Mouse (Mus musculus) layer of hippocampus, adult 18-20 months (tissue): ENCODE results near the gene Ltbp4. TPM values are rescaled to one million over a fixed set of nuclear protein-coding genes. Genes with fewer than 3 reads are reported as not detected.

Experiments used
- DNase-seq, 2 experiments: peaks; one replicate each; pipeline ENCODE4 v3.0.0; 2022; ENCODE audit warnings: low spot score in 2 of 2
- total RNA-seq, 2 experiments: library from RNA; stranded (reverse); gene quantifications; 2 replicates each; pipeline ENCODE4 v1.2.3; 2021

Ltbp4 gene
- total RNA-seq, 2 experiments from 2014 or later, result 43.9 to 47.5 TPM

DNA sequence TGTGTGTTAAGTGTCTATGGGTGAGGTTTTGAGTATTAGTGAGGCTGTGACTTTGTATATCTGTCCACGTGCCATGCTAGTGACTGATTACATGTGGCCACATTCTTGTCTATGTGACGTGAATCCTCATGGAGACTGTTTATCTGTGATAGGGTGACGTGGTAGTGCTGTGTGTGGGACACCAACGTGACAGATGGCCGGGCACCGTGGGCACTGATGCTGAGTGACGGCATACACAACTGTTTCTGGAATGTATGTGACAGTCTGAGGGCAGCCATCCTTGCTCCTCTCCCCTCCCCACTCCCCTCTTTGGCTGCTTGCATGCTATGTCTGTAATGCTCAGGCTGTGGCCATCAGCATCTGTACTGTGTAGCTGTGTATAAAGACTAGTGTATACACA lies 76.6 kb downstream of the Ltbp4 start:
- peak in 1 of 2 experiments; percentile 67 for DNase-seq

- DNase-seq, result no peak
Measured at GRCm38 (mm10) chr7:27259771-27260170, 77.7 kb downstream of the Ltbp4 start.

DNA sequence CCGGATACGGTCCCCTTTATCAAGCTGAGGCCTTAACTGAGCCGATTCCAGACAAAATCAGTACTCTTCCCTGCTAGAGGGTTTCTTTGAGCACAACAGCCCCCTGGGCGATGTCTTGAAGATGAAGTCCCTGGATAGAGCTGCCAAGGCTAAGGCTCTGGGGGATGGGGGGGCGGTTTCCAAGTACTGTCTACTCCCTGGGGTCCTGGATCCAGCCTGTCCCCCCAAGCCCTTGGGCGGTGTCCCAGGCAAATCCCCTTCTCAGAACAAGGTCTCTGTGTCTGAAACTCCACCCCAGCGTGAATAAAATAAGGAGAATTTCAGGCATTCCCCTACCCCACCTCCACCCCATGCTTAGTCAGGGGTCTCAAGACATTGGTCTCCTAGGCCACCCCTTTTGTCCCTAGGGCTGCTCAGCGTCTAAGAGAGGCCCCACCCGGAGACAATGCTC lies 78.2 kb downstream of the Ltbp4 start:
- no peak for DNase-seq

DNA sequence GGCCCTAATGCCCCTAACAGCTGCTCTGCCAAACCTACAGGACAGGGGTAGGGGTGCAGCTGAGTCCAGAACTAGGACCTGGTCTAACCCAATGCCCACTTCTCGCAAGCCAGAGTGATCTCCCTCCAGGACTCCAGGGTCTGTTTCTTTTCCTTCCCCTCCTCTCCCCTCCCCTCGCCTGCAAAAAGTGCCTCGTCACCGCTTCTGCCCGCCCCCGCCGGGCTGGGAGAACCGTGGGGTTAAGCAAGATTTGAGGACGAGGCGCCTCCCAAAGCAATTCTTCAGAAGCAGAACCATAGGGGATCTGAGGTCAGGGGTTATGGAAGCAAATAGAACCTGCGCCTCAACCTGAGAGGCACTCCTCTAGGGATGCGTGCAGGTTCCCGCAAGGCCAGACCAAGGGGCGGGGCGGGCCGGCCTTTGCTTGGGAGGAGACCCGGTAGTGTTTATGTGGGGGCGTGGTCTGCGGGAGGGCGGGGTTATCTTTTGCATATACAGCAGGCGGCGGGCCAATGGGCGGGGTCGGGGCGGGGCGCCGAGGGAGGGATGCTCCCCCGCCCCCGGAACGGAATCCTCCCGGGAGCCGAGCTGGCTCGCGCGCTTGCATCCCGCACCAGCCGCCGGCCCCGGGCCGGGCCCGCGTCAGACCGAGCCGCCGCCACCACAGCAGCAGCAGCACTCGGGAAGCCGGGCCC lies 79.1 kb downstream of the Ltbp4 start, which contains the start of gene Numbl:
TSS of gene Numbl (plus strand) at position 229 of the 695 bp plus-strand sequence.
- DNase-seq, result peak; percentile 83 to 94

DNA sequence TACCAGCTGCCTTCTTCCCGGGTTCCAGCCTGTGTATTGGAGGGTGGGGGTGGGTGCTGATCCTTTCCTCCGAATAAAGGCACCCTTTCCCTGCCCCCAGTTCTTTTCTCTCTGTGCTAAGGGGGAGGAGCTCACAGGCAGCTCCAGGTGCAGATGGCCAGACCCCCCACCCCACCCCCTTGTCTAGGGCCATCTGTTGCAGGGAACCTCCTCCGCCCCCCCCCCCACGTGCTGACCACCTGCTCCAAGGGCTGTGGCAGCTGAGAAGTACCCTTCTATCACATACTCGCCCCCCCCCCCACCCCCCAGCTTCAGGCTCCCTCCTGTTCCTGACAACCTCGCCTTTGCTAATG lies 79.7 kb downstream of the Ltbp4 start:
- DNase-seq, result peak in 1 of 2 experiments; percentile 44

- DNase-seq, result peak; percentile 74 to 84
Measured at GRCm38 (mm10) chr7:27257046-27257851, 80.2 kb downstream of the Ltbp4 start.

DNA sequence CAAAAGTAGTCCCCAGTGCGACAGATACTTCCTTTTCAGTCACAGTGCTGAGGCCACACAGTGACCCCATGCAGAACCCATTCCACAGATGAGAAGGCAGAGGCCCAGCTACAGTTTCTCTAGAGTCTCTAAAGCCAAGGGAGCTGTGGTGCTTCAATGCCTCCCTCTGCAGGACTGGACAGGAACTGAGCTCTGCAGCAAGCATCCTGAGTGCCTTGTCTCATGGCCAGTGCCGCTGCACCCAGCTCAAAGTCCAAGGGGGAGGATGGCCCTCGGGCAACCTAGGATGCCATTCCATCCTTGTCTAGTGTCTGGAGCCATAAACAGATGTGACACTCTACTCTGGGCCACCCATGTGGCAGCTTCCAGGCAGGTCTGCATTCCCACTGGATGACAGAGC lies 81.8 kb downstream of the Ltbp4 start:
- DNase-seq, result no peak

Other genes starting within 250 kb of the Ltbp4 start
- gene Cyp2f2, start 217.8 kb downstream of the Ltbp4 start, total RNA-seq, result not detected
- not detected for gene Cyp2t4, start 184.0 kb downstream of the Ltbp4 start, total RNA-seq
- 100 to 1,000 TPM; 106 to 110 TPM for gene Egln2, start 170.9 kb downstream of the Ltbp4 start, total RNA-seq
- gene Rab4b, start 158.8 kb downstream of the Ltbp4 start, total RNA-seq, result 10 to 100 TPM; 88.4 to 94.7 TPM
- not detected for gene Gm21983, start 156.6 kb downstream of the Ltbp4 start, total RNA-seq
- gene Mia, start 156.5 kb downstream of the Ltbp4 start, total RNA-seq, result 1 to 10 TPM in 1 of 2 experiments, under 1 TPM in 1; 0.62 to 2.0 TPM
- gene BC024978, start 141.9 kb downstream of the Ltbp4 start, total RNA-seq, result 10 to 100 TPM; 20.6 to 23.8 TPM
- 10 to 100 TPM; 90.9 to 95.3 TPM for gene Snrpa, start 141.4 kb downstream of the Ltbp4 start, total RNA-seq
- gene Itpkc, start 109.0 kb downstream of the Ltbp4 start, total RNA-seq, result 10 to 100 TPM; 10.6 TPM
- 10 to 100 TPM; 32.7 to 40.7 TPM for gene Coq8b, start 104.7 kb downstream of the Ltbp4 start, total RNA-seq
- gene Numbl, start 79.3 kb downstream of the Ltbp4 start, total RNA-seq, result 100 to 1,000 TPM; 141 to 149 TPM
- gene Shkbp1, start 18.3 kb upstream of the Ltbp4 start, total RNA-seq, result 10 to 100 TPM; 25.8 to 28.2 TPM
- gene Gm20479, start 19.7 kb upstream of the Ltbp4 start, total RNA-seq, result not detected
- gene Sptbn4, start 110.0 kb upstream of the Ltbp4 start, total RNA-seq, result 100 to 1,000 TPM; 130 to 133 TPM
- 10 to 100 TPM; 18.5 to 20.1 TPM for gene Blvrb, start 110.3 kb upstream of the Ltbp4 start, total RNA-seq
- gene Sertad3, start 136.1 kb upstream of the Ltbp4 start, total RNA-seq, result 1 to 10 TPM; 4.2 to 5.1 TPM
- 10 to 100 TPM in 1 of 2 experiments, 1 to 10 TPM in 1; 8.7 to 11.5 TPM for gene Sertad1, start 149.2 kb upstream of the Ltbp4 start, total RNA-seq
- under 1 TPM; 0.25 to 0.35 TPM for gene Prx, start 161.6 kb upstream of the Ltbp4 start, total RNA-seq
- gene Hipk4, start 185.6 kb upstream of the Ltbp4 start, total RNA-seq, result not detected
- gene Pld3, start 215.5 kb upstream of the Ltbp4 start, total RNA-seq, result 100 to 1,000 TPM; 575 to 580 TPM
- gene 2310022A10Rik, start 215.5 kb upstream of the Ltbp4 start, total RNA-seq, result 10 to 100 TPM; 24.7 to 26.5 TPM